Mouse (Mus musculus): ENCODE data around the gene Cachd1.

Cachd1 gene

DNA sequence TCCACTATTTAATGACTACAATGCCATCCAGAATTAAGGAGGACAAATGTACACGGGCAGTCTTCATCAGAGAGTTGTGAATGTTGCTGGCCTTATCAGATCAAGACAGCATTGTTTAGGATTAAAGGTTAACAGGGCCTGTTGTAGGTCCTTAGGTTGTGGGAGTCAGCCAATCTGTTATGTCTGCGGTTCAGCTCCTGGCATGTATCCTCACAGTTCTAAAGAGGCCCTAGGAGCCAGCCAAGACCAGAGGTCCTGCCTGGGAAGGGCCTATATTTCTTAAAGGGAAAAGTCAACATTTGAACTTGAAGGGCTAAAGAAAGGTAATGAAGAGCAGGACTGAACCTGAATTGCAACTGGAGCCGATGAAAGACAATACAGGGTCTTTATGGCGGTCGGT is 13.7 kb downstream of the Cachd1 start:
- no peak for DNase-seq (ENCODE audit: low read depth, low spot score)

GRCm38 (mm10) chr4:100793147-100793546 is 16.7 kb downstream of the Cachd1 start:
- no peak for DNase-seq (ENCODE audit: low read depth, low spot score)

DNA sequence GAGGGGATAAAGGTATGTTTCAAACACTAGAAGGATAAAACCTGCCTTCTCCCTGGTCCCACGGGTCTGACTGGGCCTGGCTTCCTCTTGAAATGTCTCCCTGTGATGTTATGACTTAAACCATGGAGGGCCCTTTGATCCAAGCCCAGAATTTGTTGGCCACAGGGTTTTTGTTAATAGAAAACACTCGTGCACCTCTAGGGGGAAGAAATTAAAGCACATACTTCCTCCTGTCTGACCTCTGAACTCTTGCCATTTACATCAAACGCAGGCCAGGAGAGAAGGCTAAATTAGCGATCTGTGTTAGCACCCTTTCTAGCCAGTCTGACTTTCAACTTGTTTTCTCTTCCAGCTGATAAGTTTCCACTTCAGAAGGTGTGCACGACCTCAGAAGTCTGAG is 19.0 kb downstream of the Cachd1 start:
- DNase-seq (ENCODE audit: low read depth, low spot score) = no peak

DNA sequence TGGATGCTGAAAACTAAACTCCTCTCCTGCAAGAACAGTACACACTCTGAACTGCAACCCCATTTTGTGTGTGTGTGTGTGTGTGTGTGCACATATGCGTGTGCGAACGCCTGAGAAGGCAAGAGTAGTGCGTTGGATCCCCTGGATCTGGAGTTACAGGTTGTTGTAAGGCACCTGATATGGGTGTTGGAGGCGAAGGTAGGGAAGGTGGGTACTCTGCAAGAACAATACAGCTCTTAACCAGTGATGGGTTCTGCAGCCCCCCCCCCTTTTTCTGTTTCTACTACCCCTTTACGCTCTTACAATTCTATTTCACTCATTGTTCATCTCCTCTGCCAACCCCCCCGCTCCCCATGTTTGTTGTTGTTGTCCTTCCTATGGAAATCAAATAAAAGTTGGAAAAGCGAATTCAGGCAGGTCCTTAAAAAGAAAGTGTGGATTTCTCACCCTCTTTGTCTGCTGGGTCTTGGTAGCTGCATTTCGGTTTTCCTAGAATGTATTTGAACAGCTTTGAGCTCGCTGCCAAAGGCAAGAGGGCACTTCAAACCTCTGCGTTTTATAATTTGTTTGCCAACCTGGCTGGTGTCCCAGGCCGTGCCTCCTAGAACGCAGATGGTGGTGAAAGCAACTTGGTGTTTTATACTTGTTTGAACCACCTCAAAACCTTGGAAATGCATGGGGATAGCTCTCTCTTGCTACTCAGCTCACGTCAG is 24.4 kb downstream of the Cachd1 start:
- no peak for DNase-seq (ENCODE audit: low read depth, low spot score)

- no peak for DNase-seq (ENCODE audit: low read depth, low spot score)
Measured at GRCm38 (mm10) chr4:100801443-100801786, 24.9 kb downstream of the Cachd1 start.

GRCm38 (mm10) chr4:100811057-100811695 is 34.7 kb downstream of the Cachd1 start:
- no peak for DNase-seq (ENCODE audit: low read depth, low spot score)

DNA sequence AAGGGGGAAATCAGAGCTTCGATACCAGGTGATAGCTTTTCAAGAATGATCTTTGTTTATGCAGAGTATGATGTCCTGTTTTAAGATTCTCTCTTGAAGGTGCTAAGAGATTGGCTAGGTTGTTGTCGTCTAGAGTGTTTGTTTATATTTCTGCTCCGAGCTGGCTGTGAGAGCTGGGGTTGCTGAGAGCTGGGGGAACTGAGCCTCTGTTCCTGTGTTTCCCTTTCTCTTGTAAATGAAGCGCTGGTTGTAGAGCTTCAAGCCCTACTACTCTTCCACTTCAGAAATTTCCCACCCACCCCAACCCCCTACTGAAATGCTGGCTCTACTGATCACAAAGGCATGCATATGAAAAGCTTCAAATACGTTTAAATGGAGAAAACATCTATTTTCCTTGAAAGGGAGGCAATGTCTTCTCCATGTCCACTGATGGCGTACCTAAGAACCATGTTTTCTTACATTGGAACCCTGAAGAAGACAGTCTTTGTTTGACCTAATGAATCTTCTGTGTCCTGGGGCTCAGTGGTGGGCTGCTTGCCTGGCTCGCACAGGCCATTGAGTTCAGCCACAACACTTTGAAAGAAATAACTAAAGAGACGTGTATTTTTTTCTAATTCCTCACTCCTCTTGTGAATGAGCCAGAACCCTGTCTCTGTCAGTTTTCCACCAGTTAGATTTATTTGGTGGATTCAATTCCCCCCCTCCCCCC is 35.5 kb downstream of the Cachd1 start:
- DNase-seq (ENCODE audit: low read depth, low spot score) = no peak

- no peak for DNase-seq (ENCODE audit: low read depth, low spot score)
Measured at GRCm38 (mm10) chr4:100813767-100814461, 37.4 kb downstream of the Cachd1 start.

- no peak for DNase-seq (ENCODE audit: low read depth, low spot score)
Measured at GRCm38 (mm10) chr4:100819238-100819637, 42.8 kb downstream of the Cachd1 start.

DNA sequence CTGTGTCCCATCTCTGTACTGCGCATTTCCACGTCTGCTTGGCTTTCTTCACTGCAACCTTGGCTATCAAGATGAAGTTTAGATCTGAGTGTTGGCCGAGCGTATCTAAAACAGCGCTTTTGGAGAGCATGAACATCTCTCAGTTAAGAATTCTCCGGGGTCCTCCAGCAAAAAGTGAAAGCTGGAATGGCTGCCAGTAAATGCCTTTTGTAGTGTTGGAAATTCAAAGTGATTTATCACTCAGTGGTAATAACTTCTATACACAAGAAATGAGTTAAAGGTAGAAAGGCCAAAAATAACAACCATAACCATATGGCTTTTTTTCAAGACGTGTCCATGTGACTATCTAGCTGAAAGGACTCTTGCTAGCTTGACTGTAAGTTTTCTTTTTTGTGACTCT is 46.1 kb downstream of the Cachd1 start:
- DNase-seq (ENCODE audit: low read depth, low spot score) = no peak

DNA sequence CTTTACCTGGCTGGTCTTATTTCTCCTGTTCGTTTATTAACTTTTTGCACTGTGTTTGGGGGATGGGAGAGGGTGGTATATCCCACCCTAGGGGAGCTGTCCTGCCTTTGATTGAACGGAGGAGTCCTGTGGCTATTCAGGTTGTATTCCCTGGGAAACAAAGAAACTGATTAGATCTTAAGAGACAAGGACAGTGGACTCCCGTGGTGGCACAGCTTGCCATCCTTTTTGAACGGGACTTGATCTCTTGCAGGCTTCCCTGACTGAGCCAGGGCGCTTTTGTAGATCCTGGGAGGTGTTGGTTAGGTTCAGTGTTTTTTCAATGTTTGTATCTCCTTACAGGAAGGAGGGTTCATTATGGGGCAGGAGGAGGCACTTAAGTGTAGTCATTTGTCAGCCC is 50.9 kb downstream of the Cachd1 start:
- DNase-seq (ENCODE audit: low read depth, low spot score) = no peak

GRCm38 (mm10) chr4:100828737-100829136 is 52.3 kb downstream of the Cachd1 start:
- no peak for DNase-seq (ENCODE audit: low read depth, low spot score)

DNA sequence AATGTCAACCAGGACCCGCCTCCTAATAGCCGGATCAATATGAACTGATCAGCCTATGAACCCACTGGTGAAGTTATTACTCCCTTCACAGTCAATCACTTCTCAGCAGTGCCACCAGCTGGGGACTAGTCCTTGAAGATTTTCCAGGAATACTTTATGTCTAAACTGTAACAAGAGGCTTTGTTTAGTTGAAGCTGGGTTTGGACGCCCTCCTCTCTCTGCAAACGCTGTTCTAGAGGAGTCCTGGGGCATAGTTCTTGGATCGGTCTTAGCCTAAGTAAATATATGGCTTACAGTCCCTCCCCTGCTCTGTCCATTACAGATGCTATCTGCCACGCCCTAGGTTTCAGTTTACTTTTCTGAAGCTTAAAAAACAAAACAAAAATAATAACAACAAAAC is 60.7 kb downstream of the Cachd1 start:
- DNase-seq (ENCODE audit: low read depth, low spot score) = no peak

DNA sequence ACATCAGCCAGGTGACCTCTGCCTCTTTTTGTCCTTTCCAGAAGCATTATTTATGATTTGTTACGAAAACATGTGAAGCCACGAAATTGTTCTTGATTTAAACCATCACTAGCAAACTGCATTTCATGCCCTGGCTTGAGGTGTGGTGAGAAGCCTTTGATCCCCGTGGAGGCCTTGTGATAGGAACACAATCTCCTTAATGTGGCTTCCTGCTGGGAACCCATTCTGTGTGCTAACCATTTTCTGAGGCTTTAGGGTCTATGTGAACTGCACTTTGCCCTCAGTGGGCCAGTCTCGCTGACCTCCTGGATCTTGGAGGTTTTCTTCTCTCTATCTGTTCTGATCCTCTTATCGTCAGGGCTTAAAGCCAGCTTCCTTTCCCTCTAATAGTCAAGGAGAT is 66.2 kb downstream of the Cachd1 start:
- DNase-seq (ENCODE audit: low read depth, low spot score) = no peak

DNA sequence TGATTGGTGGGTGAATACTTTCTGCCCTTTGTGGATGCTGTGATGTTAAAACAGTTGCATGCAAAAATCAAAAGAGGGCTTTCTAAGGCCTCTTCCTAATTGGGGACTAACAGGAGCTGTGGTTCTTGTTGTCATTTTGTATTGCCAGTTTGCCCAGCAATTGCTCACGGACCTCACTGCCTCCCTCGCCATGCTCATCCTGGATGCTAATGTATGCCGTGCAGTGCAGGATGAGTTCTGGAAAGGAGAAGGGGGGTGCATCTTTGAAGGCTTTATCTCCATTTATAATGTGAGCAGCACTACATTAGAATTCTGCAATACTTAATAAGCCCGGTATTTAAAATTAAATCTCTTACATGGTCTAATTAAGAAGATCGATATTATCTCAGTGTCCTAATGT is 66.6 kb downstream of the Cachd1 start:
- no peak for DNase-seq (ENCODE audit: low read depth, low spot score)

GRCm38 (mm10) chr4:100850846-100851495 is 74.5 kb downstream of the Cachd1 start:
- no peak for DNase-seq (ENCODE audit: low read depth, low spot score)

GRCm38 (mm10) chr4:100852448-100852847 is 76.0 kb downstream of the Cachd1 start:
- DNase-seq (ENCODE audit: low read depth, low spot score) = peak; percentile 36

DNA sequence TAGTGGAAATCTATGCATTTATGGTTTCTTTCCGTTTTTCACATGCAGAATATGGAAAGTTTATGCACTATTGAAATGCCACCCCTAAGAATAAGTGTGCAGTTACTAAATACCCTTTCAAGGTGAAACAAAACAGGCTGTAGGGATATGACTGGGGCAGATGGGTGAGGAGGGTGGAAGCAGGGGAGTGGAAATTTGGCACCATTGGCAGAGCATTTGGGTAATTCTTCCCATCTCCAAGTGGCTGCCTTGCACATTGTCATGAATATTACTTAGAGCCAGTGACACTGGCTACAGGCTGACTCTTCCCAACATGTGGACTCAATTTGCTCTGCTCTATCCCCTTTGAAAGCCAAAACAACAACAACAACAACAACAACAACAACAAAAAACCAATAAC is 77.0 kb downstream of the Cachd1 start:
- DNase-seq (ENCODE audit: low read depth, low spot score) = no peak

- no peak for DNase-seq (ENCODE audit: low read depth, low spot score)
Measured at GRCm38 (mm10) chr4:100855373-100855772, 78.9 kb downstream of the Cachd1 start.

GRCm38 (mm10) chr4:100857411-100857869 is 81.0 kb downstream of the Cachd1 start:
- no peak for DNase-seq (ENCODE audit: low read depth, low spot score)

- DNase-seq (ENCODE audit: low read depth, low spot score) = no peak
Measured at GRCm38 (mm10) chr4:100863861-100864428, 87.5 kb downstream of the Cachd1 start.

Data from brain, embryonic 18.5 days (tissue).